Mouse (Mus musculus): ENCODE results near the gene Dedd.

- TF ChIP-seq CTCF (IDR thresholded peaks at IDR 0.05; ENCODE audit: low read depth) (no peak), EP300 (IDR thresholded peaks at IDR 0.05; ENCODE audit: low read depth) (peak; percentile 98)
Observed at GRCm38 (mm10) chr1:171280916-171281527, 47.9 kb upstream of the Dedd start, which contains the start of gene Ppox.
